Mouse (Mus musculus): ENCODE data around the gene Mrtfa. TPM values are rescaled to one million over a fixed set of nuclear protein-coding genes. Genes with fewer than 3 reads are reported as not detected.

The Mrtfa gene
- polyA plus RNA-seq (2015; fragmentation: Nextera tagmentation; extraction: Ambion mirVana): 21.2 and 23.4 TPM in 2 replicates

DNA sequence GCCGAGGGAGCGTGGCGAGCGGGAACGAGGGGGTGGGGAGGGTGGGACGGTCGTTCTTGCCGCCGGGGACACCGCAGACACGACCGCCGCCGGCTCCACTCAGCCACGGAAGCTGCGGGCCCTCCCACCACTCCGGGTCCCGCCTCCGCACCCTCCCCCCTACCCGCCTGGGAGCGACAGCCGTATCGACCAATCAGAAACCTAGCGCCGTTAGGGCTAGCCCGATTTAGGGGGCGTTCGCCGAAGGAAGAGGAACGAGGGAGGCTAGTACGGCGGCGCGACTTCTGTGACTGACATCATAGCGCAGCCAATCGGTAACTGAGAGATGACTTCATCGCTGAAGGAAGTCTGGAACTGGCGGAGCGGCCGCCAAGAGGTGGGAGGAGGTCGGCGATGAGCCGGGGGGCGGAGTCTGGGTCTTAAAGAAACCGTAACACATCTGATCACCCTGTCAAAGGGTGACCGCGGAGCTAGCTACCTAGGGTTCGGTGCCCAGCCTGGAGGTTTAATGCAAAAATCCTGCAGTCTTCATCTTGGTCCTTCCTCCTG is at the start of gene Mrtfa:
Gene Mrtfa (minus strand): TSS at position 128 of the 549 bp plus-strand sequence.
- WGBS: under 1% methylated on average over 48 of the region's 48 CpGs
- H3K9me3 ChIP-seq (replicated peaks): no peaks in the 10 kb centered on the region
- H3K4me3 ChIP-seq: peak within 1 kb of the TSS; percentile 98
- H3K4me2 ChIP-seq: peak within 1 kb of the TSS; percentile 90
- H3K36me3 ChIP-seq (ENCODE audit: poor library complexity, severe bottlenecking): peaks cover 11% of the 10 kb centered on the region
- H3K9ac ChIP-seq: peak within 1 kb of the TSS; percentile 94
- peak within 1 kb of the TSS; percentile 77 for H3K27ac ChIP-seq
- H3K4me1 ChIP-seq: peaks cover 22% of the 10 kb centered on the region
- ATAC-seq: peak; percentile 100
- H3K27me3 ChIP-seq: no peaks in the 10 kb centered on the region

DNA sequence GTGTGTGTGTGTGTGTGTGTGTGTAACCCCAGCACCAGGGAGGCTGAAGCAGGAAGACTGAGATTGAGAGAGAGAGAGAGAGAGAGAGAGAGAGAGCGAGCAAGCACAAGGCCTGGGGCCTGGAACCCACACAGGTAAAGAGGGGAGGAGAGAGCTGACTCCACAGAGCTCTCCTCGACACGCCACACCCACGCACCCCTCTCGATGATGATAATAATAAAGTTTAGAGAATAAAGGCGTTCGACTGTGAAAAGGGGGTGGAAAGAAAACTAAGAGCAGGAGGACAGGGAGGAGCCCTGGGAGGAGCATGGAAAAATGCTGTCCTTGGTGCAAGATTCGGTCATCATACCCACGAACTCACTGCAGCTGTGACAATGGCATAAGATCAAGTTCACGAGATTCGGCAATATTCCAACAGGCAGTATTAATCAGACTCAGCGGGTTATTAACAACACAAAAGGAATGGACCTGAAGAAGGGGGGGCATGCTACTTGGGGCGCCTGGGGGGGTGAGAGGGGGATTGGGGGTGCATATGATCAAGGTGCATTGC is 49.3 kb upstream of the Mrtfa start:
- H3K4me2 ChIP-seq: no peak overlapping the region
- H3K27ac ChIP-seq: no peak overlapping the region
- H3K4me3 ChIP-seq: no peak overlapping the region
- H3K9ac ChIP-seq: no peak overlapping the region
- no peaks in the 10 kb centered on the region for H3K9me3 ChIP-seq (replicated peaks)
- no peak for ATAC-seq
- H3K4me1 ChIP-seq: peaks cover 16% of the 10 kb centered on the region
- peaks cover 14% of the 10 kb centered on the region for H3K27me3 ChIP-seq
- WGBS: 66% methylated on average over 13 of the region's 13 CpGs
- H3K36me3 ChIP-seq (ENCODE audit: poor library complexity, severe bottlenecking): no peaks in the 10 kb centered on the region

DNA sequence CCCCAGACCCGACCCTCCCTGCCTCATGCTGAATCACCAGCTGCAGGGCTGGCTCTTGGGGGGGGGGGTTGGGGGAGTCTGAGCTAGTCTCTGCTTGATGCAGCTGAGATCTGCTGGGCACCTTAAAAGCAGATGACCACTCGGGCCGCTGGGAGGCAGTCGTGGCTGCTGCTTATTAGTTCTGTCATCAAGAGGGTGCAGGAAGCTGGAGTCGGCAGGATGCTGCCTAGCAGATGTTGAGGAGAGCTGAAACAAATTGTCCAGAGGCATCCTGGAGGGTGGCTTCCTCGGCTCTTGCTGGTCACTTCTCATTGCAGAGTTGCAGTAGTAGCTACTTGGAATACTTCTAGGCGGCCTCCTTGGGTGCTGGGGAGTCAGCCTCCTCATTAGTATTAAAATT is 48.7 kb upstream of the Mrtfa start:
- Histone ChIP-seq H3K36me3 (ENCODE audit: poor library complexity, severe bottlenecking) (no peaks in the 10 kb centered on the region), H3K4me1 (peaks cover 17% of the 10 kb centered on the region), H3K27ac (no peak overlapping the region), H3K4me2 (no peak overlapping the region), H3K4me3 (no peak overlapping the region), H3K27me3 (peaks cover 14% of the 10 kb centered on the region), H3K9ac (no peak overlapping the region), H3K9me3 (replicated peaks) (no peaks in the 10 kb centered on the region)
- 29% methylated on average over 7 of the region's 7 CpGs for WGBS
- ATAC-seq: no peak

DNA sequence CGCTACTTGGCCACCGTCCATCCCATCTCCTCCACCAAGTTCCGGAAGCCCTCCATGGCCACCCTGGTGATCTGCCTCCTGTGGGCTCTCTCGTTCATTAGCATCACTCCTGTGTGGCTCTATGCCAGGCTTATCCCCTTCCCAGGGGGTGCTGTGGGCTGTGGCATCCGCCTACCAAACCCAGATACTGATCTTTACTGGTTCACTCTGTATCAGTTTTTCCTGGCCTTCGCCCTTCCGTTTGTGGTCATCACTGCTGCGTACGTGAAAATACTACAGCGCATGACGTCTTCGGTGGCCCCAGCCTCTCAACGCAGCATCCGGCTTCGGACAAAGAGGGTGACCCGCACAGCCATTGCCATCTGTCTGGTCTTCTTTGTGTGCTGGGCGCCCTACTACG is 46.9 kb upstream of the Mrtfa start:
- H3K27ac ChIP-seq: no peak overlapping the region
- no peaks in the 10 kb centered on the region for H3K36me3 ChIP-seq (ENCODE audit: poor library complexity, severe bottlenecking)
- no peak overlapping the region for H3K9ac ChIP-seq
- 93% methylated on average over 18 of the region's 18 CpGs for WGBS
- H3K4me2 ChIP-seq: no peak overlapping the region
- ATAC-seq: no peak
- H3K27me3 ChIP-seq: peaks cover 14% of the 10 kb centered on the region
- no peaks in the 10 kb centered on the region for H3K9me3 ChIP-seq (replicated peaks)
- peaks cover 17% of the 10 kb centered on the region for H3K4me1 ChIP-seq
- H3K4me3 ChIP-seq: no peak overlapping the region

DNA sequence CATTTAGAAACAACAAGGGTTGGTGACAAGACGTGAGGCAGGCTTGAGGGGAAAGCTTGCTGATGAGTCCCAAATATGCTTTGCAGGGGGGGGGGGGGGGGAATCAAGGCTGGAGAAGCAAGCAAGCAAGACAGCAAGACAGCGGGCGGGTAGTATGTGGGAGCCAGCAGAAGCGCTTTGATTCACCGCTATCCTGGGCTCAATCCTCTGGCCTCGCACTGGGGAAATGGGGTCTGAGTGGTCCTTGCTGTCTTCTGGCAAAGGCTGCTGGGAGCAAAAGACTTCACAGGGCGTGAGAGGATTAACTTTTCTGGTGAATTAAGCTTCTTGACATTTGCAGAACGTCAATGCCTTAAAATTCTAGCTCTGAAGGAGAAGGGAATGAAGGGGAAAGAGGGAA is 45.5 kb upstream of the Mrtfa start:
- Histone ChIP-seq H3K9ac (peak overlapping the region; percentile 64), H3K27me3 (peaks cover 13% of the 10 kb centered on the region), H3K4me3 (peak overlapping the region; percentile 46), H3K4me2 (peak overlapping the region; percentile 83), H3K4me1 (peaks cover 17% of the 10 kb centered on the region), H3K36me3 (ENCODE audit: poor library complexity, severe bottlenecking) (no peaks in the 10 kb centered on the region), H3K9me3 (replicated peaks) (no peaks in the 10 kb centered on the region), H3K27ac (no peak overlapping the region)
- no peak for ATAC-seq
- 3% methylated on average over 8 of the region's 8 CpGs for WGBS

DNA sequence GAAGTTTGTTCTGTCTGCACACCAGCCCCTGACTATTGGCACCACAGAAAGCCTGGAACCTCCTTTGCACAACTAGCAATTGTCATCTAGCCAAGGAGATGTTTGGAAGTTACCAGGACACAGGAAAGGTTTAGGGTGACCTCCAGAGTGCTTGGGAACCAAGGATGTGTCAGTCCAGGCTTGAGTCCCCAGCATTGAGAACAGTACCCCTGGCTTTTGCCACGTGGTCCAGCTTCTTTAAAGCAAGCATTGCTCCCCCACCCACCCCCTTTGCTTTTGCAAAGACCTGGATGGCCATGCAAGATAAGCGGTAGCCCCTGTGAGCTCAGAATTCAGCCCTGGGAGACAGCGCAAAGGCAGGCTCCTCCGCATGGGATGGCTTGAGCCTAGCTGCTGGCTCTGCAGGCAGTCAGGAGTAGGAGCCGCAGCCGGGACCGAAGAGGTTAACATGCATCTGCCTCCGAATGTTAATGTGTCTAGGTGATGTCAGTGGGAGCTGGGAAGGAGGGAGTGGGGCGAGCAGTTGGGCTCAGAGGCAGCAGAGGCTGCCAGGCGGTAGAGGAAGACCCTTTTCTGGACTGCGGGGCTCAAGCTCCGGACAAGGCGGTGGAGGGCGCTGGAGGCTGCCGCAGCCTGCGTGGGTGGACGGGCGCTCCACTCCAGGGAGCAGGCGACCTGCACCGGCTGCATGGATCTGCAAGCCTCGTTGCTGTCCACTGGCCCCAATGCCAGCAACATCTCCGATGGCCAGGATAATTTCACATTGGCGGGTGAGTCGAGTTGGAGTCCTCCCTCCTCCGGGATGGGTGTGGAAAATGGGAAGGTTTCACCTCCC is 44.7 kb upstream of the Mrtfa start, which contains the start of gene Mchr1:
Gene Mchr1 (plus strand): TSS at position 414 of the 835 bp plus-strand sequence.
- peaks cover 12% of the 10 kb centered on the region for H3K27me3 ChIP-seq
- 1% methylated on average over 24 of the region's 25 CpGs for WGBS
- no peaks in the 10 kb centered on the region for H3K9me3 ChIP-seq (replicated peaks)
- peak within 1 kb of the TSS; percentile 83 for H3K4me2 ChIP-seq
- peaks cover 19% of the 10 kb centered on the region for H3K4me1 ChIP-seq
- H3K9ac ChIP-seq: peak within 1 kb of the TSS; percentile 64
- no peak within 1 kb of the TSS for H3K27ac ChIP-seq
- H3K36me3 ChIP-seq (ENCODE audit: poor library complexity, severe bottlenecking): no peaks in the 10 kb centered on the region
- peak within 1 kb of the TSS; percentile 46 for H3K4me3 ChIP-seq
- ATAC-seq: peak; percentile 92

DNA sequence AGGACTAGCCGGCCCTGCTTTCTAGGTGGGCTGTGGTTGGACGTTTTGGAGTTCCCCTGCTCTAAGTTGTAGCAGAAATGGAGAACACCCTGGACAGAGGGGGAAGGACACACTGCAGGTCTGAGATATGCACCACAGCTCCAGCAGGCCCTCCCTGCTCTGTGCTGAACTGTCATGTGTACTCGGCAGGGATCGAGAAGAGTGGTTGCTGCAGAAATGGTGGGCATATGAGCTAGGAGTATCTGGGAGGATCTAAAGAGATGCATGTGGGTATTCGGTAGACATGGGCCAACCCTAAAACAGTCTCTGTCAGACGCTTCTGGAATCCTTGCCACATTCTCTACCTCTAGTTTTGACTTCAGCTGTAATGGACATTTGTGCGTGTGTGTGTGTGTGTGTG is 40.8 kb upstream of the Mrtfa start:
- Histone ChIP-seq H3K4me1 (peaks cover 20% of the 10 kb centered on the region), H3K4me3 (no peak overlapping the region), H3K9ac (no peak overlapping the region), H3K36me3 (ENCODE audit: poor library complexity, severe bottlenecking) (no peaks in the 10 kb centered on the region), H3K4me2 (no peak overlapping the region), H3K27me3 (no peaks in the 10 kb centered on the region), H3K27ac (no peak overlapping the region), H3K9me3 (replicated peaks) (no peaks in the 10 kb centered on the region)
- WGBS: 79% methylated on average over 7 of the region's 7 CpGs
- ATAC-seq: no peak

DNA sequence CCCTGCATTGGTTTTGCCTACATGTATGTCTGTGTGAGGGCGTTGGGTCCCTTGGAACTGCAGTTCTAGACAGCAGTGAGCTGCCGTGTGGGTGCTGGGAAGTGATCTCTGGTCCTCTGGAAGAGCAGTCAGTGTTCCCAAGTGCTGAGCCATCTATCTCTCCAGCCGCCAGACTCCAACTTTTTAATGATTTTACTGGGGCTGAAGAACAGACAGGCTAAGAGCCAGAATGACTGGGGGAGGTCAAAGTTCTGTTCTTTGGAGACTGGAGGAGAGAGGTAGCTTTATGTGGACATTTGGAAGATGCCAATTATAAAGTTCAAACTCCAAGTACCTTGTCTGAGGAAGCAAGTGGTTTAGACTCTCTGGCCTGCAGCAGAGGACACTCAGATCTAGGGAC is 39.2 kb upstream of the Mrtfa start:
- Histone ChIP-seq H3K9ac (no peak overlapping the region), H3K9me3 (replicated peaks) (no peaks in the 10 kb centered on the region), H3K4me3 (no peak overlapping the region), H3K27me3 (no peaks in the 10 kb centered on the region), H3K4me2 (no peak overlapping the region), H3K4me1 (peaks cover 5% of the 10 kb centered on the region), H3K36me3 (ENCODE audit: poor library complexity, severe bottlenecking) (no peaks in the 10 kb centered on the region), H3K27ac (no peak overlapping the region)
- ATAC-seq: no peak
- WGBS: 83% methylated on average over 3 of the region's 3 CpGs

DNA sequence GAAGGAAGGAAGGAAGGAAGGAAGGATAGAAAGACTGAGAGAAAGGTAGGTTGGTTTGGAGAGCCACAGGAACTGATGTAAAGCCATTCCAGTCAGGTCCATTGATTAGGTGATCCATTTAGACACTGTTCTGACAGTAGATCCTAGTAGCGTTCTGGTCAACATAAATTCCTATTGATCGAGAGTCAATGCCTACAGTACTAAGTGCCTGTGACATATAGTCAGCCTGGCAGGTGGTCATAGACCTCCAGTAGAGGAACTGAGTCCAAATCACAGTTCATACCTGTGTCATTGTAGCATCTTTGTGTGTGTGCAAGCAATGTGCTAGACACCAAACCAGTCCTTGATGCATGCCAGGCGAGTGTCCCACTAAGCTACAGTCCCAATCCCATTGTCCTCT is 37.7 kb upstream of the Mrtfa start:
- Histone ChIP-seq H3K4me3 (no peak overlapping the region), H3K4me2 (no peak overlapping the region), H3K27me3 (no peaks in the 10 kb centered on the region), H3K27ac (no peak overlapping the region), H3K36me3 (ENCODE audit: poor library complexity, severe bottlenecking) (no peaks in the 10 kb centered on the region), H3K9me3 (replicated peaks) (no peaks in the 10 kb centered on the region), H3K4me1 (0 out of 2 replicates have a peak, but pooled peaks cover 4% of the 10 kb centered on the region), H3K9ac (no peak overlapping the region)
- 93% methylated on average over 3 of the region's 3 CpGs for WGBS
- ATAC-seq: no peak

DNA sequence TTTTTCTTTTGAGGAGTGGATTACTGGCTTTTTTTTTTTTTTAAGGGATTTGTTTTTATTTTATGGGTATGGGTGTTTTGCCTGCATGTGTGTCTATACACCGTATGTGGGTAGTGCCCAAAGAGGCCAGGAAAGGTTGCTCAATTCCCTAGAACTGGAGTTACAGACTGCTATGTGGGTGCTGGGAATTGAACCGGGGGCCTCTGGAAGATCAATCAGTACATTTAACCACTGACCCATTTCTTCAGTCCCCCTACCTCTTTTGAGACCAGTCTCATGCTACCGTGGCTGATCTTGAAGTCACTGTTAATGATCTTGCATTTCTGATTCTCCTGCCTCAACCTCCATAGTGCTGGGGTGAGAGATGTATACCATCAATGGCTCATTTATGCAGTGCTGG is 36.7 kb upstream of the Mrtfa start:
- 90% methylated on average over 3 of the region's 3 CpGs for WGBS
- no peak for ATAC-seq
- no peaks in the 10 kb centered on the region for H3K36me3 ChIP-seq (ENCODE audit: poor library complexity, severe bottlenecking)
- H3K4me3 ChIP-seq: no peak overlapping the region
- no peak overlapping the region for H3K4me2 ChIP-seq
- H3K9me3 ChIP-seq (replicated peaks): no peaks in the 10 kb centered on the region
- no peak overlapping the region for H3K9ac ChIP-seq
- H3K27me3 ChIP-seq: no peaks in the 10 kb centered on the region
- 0 out of 2 replicates have a peak, but pooled peaks cover 4% of the 10 kb centered on the region for H3K4me1 ChIP-seq
- no peak overlapping the region for H3K27ac ChIP-seq

DNA sequence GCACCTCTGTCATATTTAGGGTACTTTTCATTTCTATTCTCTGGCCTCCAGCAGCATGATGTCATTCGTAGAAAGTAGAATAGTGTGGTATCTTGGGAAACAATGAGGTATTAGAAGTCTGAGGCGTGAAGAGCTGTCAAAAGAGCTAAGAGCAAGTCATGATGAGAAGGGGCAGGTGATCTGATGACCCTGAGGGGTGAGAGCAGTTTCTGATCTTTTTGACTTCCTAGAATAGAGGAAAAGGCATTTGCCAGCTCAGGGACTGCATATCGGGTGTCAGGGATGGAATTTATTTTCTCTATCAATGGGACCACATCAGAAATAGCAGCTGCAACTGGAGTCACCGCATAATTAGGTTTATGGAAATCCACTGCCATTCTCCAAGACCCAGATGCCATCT is 36.2 kb upstream of the Mrtfa start:
- Histone ChIP-seq H3K27me3 (no peaks in the 10 kb centered on the region), H3K27ac (no peak overlapping the region), H3K4me3 (no peak overlapping the region), H3K36me3 (ENCODE audit: poor library complexity, severe bottlenecking) (no peaks in the 10 kb centered on the region), H3K9me3 (replicated peaks) (no peaks in the 10 kb centered on the region), H3K9ac (no peak overlapping the region), H3K4me2 (no peak overlapping the region), H3K4me1 (0 out of 2 replicates have a peak, but pooled peaks cover 4% of the 10 kb centered on the region)
- 61% methylated on average over 4 of the region's 4 CpGs for WGBS
- ATAC-seq: no peak

DNA sequence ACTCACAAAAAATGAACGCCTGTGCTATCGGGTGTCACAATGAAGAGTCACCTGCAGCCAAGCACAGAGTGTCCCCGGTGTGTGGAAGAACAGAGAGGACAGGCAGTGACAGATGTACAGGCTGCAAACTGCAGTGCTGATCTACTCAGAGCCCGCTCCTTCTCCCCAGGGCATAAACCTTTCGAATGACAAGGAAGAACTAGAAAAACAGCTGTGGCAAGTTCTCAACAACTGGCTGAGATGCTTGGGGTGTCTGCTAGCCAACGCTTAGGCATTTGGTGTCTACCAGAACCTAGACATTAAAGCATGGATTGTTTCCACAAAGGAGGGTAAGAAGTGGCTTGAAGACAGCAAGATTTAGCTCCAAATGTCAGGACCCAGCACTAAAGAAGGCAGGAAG is 35.2 kb upstream of the Mrtfa start:
- no peak overlapping the region for H3K9ac ChIP-seq
- no peak overlapping the region for H3K4me2 ChIP-seq
- H3K9me3 ChIP-seq (replicated peaks): no peaks in the 10 kb centered on the region
- H3K27me3 ChIP-seq: no peaks in the 10 kb centered on the region
- ATAC-seq: no peak
- H3K4me3 ChIP-seq: no peak overlapping the region
- WGBS: 85% methylated on average over 6 of the region's 6 CpGs
- no peaks in the 10 kb centered on the region for H3K36me3 ChIP-seq (ENCODE audit: poor library complexity, severe bottlenecking)
- 0 out of 2 replicates have a peak, but pooled peaks cover 4% of the 10 kb centered on the region for H3K4me1 ChIP-seq
- H3K27ac ChIP-seq: no peak overlapping the region
